Mouse (Mus musculus) thymus, postnatal 36 days (tissue): ENCODE results near the gene Erfe.

Experiments used
- DNase-seq, 2 experiments: peaks; one replicate each; pipeline ENCODE4 v3.0.0; 2022; ENCODE audit warnings: mixed read lengths in 2 of 2

The Erfe gene

DNA sequence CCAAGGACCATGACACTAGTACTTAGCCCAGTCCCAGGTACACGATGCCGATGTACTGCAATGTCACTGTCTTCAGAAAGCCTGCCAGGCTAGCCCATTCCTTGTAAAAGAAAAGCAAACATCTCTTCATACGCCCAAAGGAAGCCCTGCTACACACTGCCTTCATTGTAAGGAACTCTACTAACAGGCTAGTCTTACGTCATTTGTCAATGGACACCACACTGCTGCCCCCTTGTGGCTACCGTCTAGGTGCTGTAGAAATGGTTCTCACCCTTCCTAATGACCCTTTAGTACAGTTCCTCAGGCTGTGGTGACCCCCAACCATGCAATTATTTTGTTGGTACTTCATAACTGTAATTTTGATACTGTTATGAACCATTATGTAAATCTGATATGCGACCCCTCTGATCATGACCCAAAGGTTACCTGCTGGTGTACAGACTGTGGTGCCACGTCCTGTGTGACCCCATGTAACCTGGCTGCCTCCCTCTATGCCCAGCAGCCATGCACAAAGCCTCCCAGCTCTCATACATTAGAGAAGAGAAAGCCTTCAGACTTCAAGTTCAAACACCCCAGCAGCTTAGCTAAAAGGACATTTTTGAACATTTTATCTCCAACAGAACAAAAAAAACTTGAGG, 14.3 kb downstream of the Erfe start:
- DNase-seq: peak; percentile 57 to 69

DNA sequence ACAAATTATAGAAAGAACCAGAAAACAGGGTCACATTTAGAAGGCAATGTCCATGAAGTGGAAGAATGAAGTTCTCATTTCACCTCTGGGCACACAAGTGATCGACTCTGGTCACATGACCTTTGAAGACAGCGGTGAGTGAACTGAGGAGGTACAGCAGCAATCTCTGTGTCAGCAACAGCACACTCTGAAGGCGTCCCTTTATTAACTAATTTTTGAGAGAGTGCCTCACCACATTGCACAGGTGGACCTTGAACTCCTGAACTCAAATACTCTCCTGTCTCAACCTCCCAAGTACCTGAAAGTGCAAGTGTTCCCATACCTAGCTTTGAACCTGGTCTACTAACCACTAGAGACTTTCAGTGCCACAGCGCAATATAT, 14.9 kb downstream of the Erfe start:
- DNase-seq: no peak

DNA sequence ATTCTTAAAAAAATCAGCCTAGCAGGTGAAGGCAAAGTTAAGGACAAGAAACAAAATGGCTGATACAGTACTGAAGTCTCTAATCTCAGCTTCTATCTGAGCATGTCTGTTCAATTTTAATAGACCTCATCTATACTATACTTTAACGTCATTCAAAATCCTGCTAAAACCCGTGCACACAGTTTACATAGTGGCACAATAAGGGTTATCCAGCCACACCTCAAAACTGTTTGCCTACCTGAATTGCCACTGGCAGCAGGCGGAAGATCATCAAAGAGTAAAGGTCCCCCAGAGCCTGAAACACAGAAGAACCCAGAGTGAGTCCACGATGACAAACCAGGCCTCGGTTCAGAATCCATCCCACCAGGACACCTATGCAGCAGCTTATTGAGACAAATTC, 24.1 kb downstream of the Erfe start:
- DNase-seq: no peak

DNA sequence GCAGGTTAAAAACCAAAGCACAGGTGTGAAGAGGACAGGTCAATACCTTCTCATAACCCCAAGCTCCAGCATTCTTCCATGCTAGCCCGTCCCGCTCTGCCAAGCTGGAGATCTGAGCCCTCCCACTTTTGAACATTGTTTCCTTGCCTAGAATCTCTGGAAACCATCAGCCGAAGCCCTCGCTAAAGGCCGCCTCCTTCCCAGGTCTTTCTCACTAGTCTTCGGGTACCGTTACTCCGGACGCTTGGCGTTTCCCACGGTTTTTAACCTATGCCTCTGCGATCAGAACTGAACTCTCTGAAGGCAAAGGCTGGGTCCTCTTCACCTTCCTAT, 31.7 kb downstream of the Erfe start:
- no peak for DNase-seq

DNA sequence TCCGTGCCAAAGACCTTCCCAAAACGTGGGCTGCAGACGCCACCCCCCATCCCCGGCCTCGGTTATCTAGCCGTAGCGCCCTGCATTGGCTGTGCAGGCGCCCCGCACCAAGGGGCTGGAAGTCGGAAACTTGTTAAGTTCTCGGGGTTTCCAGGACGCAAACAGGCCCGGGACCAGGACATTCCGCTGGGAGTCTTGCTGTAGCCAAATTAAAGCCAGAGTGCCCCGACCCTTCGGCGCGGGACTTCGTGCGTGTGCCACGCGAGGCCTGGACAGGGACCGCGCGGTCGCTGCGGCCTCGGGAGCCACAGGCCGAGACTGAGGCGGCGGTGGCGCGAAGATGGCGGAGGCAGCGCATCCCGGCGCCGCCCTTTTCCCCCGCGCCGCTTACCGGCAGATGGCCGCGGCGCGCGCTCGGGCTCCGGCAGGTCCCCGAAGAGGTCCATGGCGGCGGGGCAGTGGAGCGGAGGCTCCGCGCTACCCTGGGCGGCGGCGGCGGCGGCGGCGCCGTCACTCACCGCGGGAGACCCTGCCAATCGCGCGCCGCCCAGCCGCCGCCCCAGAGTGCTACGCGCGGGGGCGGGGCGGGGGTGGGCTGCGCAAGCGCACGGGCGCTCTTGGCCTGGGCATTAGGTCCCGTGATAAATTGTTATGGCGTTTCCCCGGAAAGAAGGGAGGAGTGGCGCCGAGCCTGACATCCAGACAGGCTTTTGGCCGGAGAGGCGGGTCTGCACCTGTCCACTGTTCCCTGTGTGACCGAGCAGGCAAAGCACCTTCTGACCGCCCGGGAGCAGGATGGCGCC, 32.2 kb downstream of the Erfe start, which contains the start of gene Ilkap:
TSS of gene Ilkap (minus strand) at position 556 of the 803 bp plus-strand sequence.
- peak; percentile 73 to 83 for DNase-seq

DNA sequence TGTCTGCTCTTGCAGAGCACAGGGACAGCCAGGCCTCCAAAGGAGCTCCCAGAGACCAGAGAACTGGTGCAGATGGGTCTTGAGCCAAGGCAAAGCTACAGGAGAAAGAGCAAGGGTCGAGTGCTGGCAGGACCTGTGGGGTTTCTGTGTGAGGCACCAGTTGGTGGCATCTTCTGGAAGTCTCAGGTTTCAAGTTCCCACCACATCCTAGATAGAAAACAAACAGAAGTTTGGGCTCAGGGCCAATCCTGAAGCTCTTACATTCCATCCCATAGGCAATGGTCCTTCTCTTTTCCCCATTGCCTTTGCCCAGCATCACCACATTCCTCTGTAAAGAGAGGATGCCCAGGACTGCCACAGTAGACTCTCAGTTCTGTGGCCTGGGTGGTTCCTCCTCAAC, 38.7 kb downstream of the Erfe start:
- DNase-seq: no peak

DNA sequence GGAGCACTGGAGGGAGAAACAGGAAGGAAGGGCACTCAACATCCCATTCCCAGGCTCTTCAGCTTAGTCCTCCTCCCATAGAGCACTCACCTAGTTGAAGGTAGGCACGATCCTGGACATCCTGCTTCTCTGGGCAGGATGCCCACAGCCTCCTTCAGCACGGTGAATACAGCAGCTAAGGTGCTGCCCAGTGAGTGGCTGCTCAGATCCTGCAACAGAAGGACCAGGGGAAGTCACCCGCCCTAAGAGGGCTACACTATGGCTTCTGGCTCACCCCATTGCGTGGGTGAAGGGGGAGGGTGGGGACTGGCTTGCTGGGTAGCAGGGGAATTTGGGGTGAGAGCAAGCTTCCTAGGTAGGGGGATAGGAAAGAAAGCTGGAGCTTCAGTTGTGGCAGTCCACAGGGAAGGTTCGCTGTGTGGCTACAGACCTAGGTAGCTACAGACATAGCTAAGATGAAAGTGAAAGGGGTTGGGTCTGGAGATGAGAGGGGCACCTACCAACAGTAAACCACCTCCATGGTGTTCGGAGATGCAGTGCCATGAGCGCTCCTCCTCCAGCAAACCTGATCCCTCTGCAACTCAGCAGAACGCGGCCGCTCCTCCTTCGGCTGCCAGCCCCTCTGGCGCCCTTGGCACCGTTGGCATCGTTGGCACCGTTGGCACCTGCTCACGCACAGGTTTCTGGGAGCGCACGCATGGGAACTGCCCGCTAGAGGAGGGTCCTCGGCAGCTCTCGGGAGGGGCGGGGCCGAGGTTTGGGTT, 39.4 kb downstream of the Erfe start:
- no peak for DNase-seq

DNA sequence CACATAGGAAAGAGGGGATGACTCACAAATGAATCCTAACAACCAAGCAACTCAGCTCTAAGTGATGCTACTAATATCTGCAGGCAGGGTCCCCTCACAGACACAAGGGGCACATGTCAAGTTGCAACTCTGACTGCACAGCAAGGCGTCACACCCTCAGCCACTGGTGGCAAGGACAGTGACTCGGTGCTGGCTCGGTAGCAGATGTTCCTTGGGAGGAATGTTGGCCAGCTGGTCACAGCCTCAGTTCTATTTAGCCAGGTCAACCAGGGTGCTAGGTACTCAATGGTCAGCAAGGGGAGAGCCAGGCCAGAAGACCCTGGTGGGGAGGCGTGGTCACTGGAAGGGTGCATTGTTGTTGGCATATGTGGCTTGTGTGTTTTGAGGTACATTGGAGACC, 41.6 kb downstream of the Erfe start:
- DNase-seq: no peak

DNA sequence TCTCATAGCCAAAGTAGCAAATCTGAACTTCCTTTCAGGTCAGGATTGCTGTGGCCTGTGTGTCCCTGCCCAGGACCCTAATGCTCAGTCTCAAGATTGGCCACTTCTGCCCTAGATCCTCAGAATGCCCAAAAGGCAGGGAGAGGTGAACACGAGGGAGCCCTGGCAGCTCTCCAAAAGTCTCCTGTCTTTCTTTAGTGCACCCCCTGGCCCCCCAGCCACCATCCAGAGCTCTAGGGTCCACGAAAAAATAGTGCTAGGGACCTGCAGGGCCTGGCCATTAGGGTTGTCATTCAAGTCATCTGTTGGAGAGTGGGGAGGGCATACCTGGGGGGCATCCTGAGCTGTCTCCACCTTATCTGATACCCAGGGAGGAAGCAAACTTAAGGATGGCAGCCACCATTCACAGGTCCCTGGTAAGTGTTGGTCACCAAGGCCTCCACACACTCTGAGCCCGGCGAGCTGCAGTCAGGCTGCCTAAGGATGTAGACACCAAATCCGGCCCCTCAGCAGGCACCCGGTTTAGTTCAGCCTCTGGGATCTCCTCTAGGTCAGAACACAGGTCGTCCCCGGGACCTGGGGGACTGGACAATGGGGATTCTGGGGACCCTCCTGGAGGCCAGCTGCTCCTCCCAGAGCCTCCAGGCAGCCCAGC, 45.5 kb downstream of the Erfe start:
- DNase-seq: no peak

DNA sequence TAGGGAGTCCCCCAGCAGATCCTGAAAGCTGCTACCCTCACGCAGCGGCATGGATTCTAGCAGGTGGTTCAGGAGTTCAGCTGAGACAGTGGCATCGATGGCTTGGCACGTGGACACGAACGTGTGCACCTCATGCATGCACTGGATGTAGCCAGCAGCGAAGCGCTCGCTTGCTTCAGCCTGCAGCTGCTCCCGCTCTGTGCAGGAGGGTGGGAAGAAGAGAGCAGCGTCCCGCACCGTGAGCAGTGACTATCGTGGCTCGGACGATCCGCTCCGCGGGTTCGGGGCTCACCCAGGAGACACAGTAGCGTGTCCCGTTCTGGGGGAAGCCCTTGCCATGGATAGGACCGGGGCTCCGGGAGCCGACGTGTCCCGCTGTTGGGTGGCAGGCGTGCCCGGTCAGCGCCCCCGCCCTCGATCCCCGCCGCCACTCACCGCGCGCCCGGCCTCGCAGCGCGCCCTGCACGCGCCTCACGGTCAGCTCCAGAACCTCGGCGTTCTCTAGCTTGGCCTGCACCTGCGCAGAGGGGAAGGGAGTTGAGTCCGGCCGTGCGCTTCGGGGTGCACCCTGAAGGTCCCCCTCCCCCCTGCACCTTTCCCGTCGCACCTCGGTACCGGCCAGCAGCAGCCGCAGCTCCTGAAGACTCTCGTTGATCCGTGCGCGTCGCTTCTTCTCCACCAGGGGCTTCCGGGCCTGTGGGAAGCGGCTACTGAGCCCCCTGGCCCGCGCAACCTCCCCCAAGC, 46.2 kb downstream of the Erfe start:
- no peak for DNase-seq

DNA sequence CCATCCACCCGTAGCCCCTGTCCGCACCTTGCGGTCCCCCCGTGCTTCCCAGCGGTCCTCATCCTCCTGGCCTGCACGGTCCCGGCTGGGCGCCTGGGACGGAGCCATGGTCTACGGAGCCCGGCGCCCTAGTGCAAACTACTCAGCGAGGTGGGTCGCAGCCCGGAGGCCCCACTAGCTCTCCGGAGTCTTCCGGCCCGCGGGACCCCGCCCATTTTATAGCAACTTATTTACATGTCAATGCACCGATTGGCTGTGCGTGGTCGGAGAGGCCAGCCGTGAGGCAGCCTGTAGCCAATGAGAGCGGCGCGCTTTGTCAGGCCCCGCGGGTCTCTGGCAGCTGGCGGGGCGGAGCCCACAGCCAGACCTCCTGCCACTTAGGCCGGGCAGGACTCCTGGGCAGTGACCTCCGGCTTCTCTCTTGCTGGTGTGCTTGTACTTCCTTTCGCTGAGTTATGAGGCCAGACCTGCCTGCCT, 46.8 kb downstream of the Erfe start:
- peak; percentile 94 to 97 for DNase-seq

DNA sequence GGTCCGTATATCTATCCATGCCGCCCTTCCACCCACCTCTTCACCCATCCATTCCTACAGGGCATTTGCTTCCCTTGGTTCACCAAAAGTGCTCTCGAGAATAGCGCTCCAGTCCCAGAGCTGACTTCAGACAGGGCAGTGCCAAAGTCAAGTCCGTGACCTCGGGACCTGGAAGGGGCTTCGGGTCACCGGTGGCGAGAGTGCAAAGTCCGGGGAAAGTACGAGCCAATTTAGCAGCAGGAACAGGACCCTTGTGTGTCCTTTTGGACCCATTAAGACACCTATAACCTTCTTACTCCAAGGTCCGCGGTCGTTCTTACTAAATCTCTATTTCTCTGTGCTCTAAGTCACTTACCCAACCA, 47.3 kb downstream of the Erfe start:
- DNase-seq: no peak

DNA sequence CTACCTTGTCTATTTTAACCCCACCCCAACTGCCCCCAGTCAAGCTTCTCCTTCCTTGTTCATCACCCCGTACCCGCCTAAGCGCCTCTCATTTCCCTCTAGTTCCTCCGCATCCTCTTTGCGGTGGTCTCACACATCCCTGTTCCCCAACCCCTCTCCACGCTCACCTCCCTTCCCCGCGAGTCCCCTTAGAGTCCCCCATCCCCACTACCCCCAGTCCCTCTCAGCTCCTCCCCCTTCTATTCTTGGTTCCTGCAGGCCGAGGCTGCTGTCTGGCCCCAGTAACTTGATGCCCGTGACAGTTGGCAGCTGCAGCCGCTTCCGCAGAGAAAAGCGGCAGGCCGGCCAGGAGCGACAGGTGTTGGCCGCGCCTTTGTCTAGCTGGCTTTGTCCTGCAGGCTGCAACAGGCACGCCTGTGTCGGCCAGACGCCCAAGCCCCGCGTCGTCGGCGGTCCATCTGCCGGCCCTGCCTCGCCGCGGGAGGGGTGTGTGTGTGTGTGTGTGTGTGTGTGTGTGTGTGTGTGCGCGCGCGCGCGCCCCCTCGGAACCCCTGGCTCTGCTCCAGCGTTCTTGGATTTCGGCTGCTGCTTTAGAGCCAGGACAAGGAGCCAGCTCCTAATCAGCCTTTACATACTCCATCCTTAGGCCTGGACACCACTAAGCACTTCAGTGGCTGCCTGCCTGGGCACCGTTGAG, 47.8 kb downstream of the Erfe start, which contains the start of gene Hes6:
TSS of gene Hes6 (minus strand) at position 141 of the 697 bp plus-strand sequence.
- peak; percentile 60 to 61 for DNase-seq

DNA sequence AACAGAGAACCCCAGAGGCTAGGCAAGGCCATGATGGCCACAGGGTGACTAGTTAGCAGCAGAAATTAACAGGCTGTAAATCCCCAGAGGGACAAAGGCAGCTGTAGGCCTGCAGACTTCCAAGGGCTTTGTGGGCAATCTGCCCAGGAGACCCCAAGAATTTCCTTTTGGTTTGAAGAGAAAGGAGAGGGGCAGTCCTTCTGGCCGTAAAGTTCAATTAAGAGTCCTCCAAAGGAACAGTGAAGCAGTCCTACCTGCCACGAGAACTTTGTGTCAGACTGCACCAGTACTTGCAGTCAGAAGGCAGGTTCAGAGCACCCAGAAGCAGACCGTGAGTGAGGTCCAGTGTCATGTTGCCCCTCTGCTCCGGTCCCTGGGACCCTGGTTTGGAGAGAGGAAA, 48.7 kb downstream of the Erfe start:
- no peak for DNase-seq

DNA sequence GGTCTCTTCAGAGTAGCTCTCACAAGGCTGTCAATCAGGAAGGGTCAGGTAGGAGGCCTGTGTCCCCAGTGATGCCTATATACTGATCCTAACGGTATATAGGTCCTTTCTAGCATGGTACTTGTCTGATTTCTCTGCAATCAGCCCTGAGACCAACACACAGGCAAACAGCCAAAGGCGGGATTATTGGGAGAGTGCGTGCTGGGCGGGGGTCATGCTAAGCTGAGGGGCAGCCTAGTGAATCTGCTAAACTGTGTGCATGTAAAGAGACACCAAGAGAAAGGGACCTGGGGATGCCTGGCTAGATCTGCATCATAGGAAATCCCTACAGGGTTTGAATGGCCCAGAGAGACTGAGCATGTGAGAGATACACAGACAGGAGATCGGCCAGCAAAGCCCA, 49.1 kb downstream of the Erfe start:
- no peak for DNase-seq

DNA sequence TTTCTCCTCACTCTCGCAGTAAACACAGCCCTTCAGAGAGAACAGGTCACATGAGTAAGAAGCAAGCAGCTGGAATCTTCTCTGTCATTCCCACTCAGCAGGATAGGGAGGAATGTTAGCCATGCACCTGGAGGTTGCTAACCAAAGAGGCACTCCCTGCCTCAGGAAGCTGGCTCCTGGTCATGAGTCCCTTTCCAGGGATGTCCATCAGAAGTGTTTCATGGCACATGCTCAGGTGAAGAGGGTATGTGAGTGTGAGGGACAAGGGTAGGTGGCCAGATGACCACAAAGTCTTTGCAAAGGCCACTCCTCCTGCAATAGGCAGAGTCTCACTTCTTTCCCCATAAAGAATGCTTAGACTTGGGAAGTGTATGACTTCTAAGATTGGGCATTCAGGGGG, 51.8 kb downstream of the Erfe start:
- no peak for DNase-seq

DNA sequence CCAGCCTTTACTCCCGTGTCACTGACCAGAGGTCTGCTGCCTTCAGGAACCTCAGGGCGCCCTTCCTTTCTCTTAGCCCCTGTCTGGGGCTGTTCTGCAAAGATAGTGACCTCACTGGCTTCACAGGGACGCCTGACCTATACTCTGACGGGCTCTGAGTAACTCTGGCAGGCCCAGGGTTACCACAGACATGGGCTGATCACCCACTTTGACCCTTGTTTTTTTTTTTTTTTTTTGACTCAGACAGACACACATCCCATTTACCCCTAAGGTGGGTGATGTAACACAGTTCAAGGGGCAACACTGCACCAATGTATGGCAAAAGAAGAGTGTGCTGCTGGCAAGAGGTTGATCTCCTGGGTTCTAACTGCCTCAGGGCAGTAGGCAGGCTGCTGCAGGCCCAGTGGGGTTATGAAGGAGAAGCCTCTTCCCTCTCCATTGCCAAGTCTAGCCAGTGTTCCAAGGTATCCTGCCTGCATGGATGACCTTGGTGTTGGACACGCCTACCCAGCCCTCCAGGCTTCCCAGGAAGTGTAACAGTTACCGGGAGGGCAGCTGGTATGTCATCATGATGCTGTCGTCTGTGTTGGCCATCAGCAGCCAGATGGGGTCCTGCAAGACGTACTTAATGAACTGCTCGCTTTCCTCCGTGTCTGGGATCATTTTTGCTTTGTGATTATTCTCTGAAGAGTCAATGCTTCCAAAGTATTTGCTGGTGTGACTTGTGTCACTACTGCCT, 53.8 kb downstream of the Erfe start:
- no peak for DNase-seq

DNA sequence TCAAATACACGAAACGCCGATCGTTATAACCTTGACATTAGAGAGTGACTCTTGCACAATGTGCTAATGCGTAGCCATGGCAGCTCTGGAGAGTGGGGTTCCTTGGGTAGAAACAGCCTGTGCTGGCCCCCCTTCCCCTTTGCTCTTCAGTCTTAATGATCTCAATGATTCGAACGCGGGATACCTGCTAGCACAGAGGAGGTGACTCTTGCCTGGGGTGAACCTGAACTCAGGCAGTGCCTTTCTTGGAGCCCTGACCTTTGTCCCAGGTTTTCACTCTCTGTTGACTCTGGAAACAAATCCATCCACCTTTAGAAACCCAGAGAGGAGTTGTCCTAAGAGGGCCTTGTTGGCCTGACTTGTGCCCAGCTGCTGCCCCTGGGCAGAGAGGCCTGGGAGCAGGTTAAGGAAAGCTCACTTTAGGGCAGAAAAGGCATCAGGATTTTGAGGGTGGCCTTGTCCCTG, 54.4 kb downstream of the Erfe start:
- no peak for DNase-seq
